Mouse (Mus musculus) embryonic facial prominence, embryonic 14.5 days (tissue): ENCODE measurements around the gene Exoc2. TPM values are rescaled to one million over a fixed set of nuclear protein-coding genes. Genes with fewer than 3 reads are reported as not detected.

Experiments used
- ATAC-seq: fragments of 200-750 bp; cut with Nextera tagmentation; 2 replicates; pipeline ENCODE4 v1.8.0; 2017; ENCODE audit warnings: low read depth, moderate number of reproducible peaks, moderate TSS enrichment
- DNase-seq: peaks from one replicate; pipeline ENCODE4 v3.0.0-alpha.2; 2015; ENCODE audit warnings: low spot score
- H3K27ac ChIP-seq: fragments of 300-500 bp; sonication (generic); replicated peaks from 2 replicates; pipeline ENCODE4 v1.5.1; 2014; ENCODE audit warnings: low read depth, mild to moderate bottlenecking, low read length, moderate library complexity
- H3K27me3 ChIP-seq: fragments of 300-500 bp; sonication (generic); replicated peaks from 2 replicates; pipeline ENCODE4 v1.6.1; 2014; ENCODE audit warnings: low read length; ENCODE audit not compliant: control insufficient read depth, insufficient read depth
- H3K36me3 ChIP-seq: fragments of 300-500 bp; sonication (generic); 2 replicates; pipeline ENCODE4 v1.6.1; 2014; ENCODE audit warnings: low read length, mixed read lengths; ENCODE audit not compliant: control insufficient read depth, insufficient read depth
- H3K4me1 ChIP-seq: fragments of 300-500 bp; sonication (generic); 2 replicates; pipeline ENCODE4 v1.6.1; 2014; ENCODE audit warnings: antibody characterized with exemption, low read length; ENCODE audit not compliant: control insufficient read depth, insufficient read depth
- H3K4me2 ChIP-seq: fragments of 300-500 bp; sonication (generic); 2 replicates; pipeline ENCODE4 v1.6.1; 2014; ENCODE audit warnings: low read depth, mild to moderate bottlenecking, low read length, moderate library complexity, mixed read lengths
- H3K4me3 ChIP-seq: fragments of 300-500 bp; sonication (generic); 2 replicates; pipeline ENCODE4 v1.5.1; 2014; ENCODE audit warnings: low read depth, mild to moderate bottlenecking, low read length
- H3K9ac ChIP-seq: fragments of 300-500 bp; sonication (generic); 2 replicates; pipeline ENCODE4 v1.6.1; 2014; ENCODE audit warnings: low read depth, mild to moderate bottlenecking, low read length, moderate library complexity, mixed read lengths
- H3K9me3 ChIP-seq: fragments of 300-500 bp; sonication (generic); 2 replicates; pipeline ENCODE4 v1.6.1; 2016; ENCODE audit warnings: low read length; ENCODE audit not compliant: control insufficient read depth
- WGBS: fragments of 180-500 bp; shearing (Covaris S2); extraction: QIAGEN DNeasy Blood & Tissue Kit; methylation state at CpG from one replicate; pipeline ENCODE4 v1.1.7; 2014; 5-methylcytosine and 5-hydroxymethylcytosine counted together
- polyA plus RNA-seq: library from polyadenylated mRNA; unstranded; fragments of >200 nt; fragmentation: Nextera tagmentation; extraction: Ambion mirVana; gene quantifications from 2 replicates; pipeline ENCODE4 v1.2.1, GENCODE M21; 2014

The Exoc2 gene
- polyA plus RNA-seq, 1 experiment from 2014 or later = 26.8 TPM

- WGBS = 70% methylated on average over 8 of the region's 8 CpGs
- no peak overlapping the region for H3K4me3 ChIP-seq
- H3K4me1 ChIP-seq = no peaks in the 10 kb centered on the region
- H3K36me3 ChIP-seq = no peaks in the 10 kb centered on the region
- no peak for ATAC-seq
- no peak overlapping the region for H3K27ac ChIP-seq
- no peaks in the 10 kb centered on the region for H3K9me3 ChIP-seq
- H3K27me3 ChIP-seq = no peaks in the 10 kb centered on the region
- no peak overlapping the region for H3K4me2 ChIP-seq
- no peak for DNase-seq
- no peak overlapping the region for H3K9ac ChIP-seq
These were observed 209.7 kb downstream of the Exoc2 start for GRCm38 (mm10) chr13:30764014-30764740.

Other genes with a start within 250 kb of the Exoc2 start
- 0.20 and 0.33 TPM in 2 replicates for gene Irf4, start 224.9 kb downstream of the Exoc2 start, polyA plus RNA-seq
- gene Hus1b, start 26.3 kb downstream of the Exoc2 start, polyA plus RNA-seq = not detected in 2 replicates
- 0.10 TPM in 1 of 2 replicates, not detected in the other for gene Gm5447, start 111 bp upstream of the Exoc2 start, polyA plus RNA-seq